Mouse (Mus musculus) c-Kit-positive CD71-positive TER-119-negative erythroid progenitor cells, embryonic 14.5 days (primary cell): ENCODE results near the gene Traf5.

Experiments
- DNase-seq: peaks from one replicate; pipeline ENCODE4 v3.0.0-alpha.2; 2013; ENCODE audit warnings: low read depth

The Traf5 gene

GRCm38 (mm10) chr1:192091806-192092772, at the start of gene Traf5:
Traf5 (minus strand) TSS chr1:192092559.
- DNase-seq: peak; percentile 86

- DNase-seq: no peak
Observed at GRCm38 (mm10) chr1:192140313-192140712, 48.0 kb upstream of the Traf5 start.

- peak; percentile 53 for DNase-seq
Observed at GRCm38 (mm10) chr1:192137926-192138910, 45.9 kb upstream of the Traf5 start, which contains the start of gene Rcor3. Rcor3 (minus strand) TSS chr1:192138062.

GRCm38 (mm10) chr1:192137291-192137925, 45.0 kb upstream of the Traf5 start:
- no peak for DNase-seq

- peak; percentile 70 for DNase-seq
Observed at GRCm38 (mm10) chr1:192136561-192137290, 44.4 kb upstream of the Traf5 start.

DNA sequence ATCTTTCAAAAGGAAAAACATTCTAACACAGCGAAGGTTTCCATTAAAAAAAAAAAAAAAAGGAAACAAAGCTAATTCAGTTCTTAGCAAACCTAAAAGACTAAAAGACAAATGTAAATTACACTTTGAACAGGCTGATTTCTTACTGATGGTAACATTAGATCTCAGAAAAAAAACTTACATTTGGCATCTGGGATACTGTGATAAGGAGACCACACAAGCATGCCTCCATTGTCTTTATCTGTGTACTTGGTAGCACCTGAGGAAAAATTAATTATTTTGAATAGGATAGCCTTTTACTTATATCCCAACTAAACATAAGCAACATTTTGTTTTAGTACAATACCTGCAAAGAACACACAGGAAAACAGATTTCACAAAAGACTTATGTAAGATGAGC, 37.8 kb upstream of the Traf5 start:
- no peak for DNase-seq

GRCm38 (mm10) chr1:192128343-192128742, 36.0 kb upstream of the Traf5 start:
- DNase-seq: no peak

GRCm38 (mm10) chr1:192125761-192126160, 33.4 kb upstream of the Traf5 start:
- DNase-seq: no peak

GRCm38 (mm10) chr1:192116262-192116661, 23.9 kb upstream of the Traf5 start:
- no peak for DNase-seq

- DNase-seq: no peak
Observed at GRCm38 (mm10) chr1:192115378-192115777, 23.0 kb upstream of the Traf5 start.

DNA sequence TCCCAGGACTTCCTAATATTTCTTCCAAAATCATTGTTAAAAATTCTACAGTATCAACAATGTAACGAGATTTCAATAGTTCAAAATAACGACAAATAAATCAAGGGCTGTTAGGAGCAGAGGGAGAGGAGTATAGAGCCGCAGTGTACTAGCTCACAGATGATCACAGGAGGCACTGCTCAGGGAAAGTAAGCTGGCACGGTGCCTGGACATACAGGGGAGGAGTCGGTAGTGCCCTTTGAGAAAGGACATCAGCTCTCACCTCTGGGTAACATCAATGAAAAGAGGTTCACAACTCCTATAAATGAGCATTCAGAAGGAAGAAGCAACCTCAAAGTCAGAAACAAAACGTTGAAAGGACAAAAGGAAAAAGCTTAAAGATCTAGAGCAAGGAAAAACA, 16.8 kb upstream of the Traf5 start:
- DNase-seq: no peak

DNA sequence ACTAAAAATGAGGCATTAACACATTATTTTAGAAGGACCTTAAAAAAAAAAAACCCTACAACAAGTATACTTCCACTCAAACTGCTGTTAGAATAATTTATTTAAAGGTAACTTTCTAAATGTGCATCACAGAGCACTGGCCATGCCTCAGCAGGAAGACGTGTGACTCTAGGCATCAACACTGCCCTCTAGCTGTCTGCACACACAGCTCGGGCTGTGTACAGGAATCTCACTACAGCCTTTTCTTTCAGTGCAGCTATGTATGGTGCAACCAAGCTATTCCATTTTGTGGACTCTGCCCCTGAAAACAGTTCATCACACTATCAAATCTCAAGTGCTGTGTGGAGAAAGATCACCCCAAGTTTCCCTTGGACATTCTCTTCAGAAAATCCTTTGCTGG, 15.0 kb upstream of the Traf5 start:
- DNase-seq: no peak

- no peak for DNase-seq
Observed at GRCm38 (mm10) chr1:192105902-192106389, 13.6 kb upstream of the Traf5 start.

DNA sequence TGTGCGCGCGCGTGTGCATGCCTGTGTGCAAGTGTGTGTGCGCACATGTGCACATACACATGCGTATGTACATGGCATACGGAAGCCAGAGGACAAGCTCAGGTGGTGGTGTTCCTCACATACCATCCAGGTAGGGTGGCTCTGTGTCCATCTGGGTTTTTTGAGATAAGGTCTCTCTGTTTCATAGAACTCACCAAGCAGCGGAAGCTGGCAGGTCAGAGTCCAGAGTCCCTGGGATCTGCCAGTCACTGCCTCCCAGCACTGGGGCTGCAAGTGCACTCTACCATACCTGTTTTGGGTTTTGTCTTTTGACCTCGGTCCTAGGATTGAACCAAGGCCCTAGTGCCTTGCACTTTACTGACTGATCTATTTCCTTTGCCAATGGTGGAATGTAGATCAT, 11.7 kb upstream of the Traf5 start:
- DNase-seq: no peak

GRCm38 (mm10) chr1:192103176-192103575, 10.8 kb upstream of the Traf5 start:
- no peak for DNase-seq

- DNase-seq: no peak
Observed at GRCm38 (mm10) chr1:192101359-192101758, 9.0 kb upstream of the Traf5 start.

DNA sequence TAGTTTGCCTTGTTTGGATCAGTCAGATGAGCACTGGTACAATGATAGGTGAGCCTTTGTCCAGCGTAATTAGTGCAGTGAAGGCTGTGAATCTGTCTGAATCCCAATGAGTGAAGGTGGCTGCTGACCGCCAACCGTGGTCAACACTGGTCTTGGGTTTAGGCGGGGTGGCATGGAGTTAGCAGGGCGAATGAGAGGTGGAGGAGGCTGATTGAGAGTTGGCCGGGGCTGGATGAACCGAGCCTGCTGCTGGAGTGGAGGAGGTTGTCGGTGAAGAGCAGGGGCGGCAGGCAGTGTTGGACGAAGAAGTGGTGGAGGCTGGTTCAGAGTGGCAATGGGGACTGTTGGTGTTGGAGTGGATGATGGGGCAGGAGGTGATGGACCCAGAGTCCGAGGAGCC, 8.4 kb upstream of the Traf5 start:
- no peak for DNase-seq

GRCm38 (mm10) chr1:192095626-192096025, 3.3 kb upstream of the Traf5 start:
- DNase-seq: no peak

DNA sequence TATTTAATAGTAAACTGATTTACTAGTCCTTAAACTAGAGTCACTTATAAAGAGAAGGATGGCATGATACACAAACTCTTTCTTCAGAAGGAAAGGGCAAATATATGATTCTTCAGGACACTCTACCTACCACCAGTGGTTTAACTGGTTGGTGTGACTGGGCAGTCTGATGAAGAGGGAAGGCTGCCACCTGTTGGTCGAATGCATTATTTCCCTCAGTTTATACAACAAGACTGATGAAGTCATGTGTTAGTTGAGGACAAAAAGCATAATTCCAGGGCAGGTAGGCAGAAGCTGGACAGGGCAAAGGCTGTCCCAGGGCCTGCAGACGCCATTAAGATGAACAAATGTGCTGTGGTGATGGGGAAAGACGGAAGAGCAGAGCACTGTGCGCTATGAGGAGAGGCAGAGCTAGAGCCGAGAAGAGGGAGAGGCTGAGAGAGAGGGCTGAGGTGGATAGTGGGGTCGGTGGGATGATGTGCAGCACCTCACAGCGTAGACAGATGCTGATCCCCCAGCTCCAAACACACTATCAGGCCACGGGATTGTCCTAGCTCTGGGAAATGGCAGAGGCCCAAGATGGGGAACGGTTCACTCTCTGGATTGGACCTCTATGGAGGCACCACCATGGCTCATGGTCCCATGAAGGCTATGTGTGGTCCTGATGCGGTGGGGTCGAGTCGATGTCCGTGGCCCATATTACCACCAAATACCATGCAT, 2.3 kb upstream of the Traf5 start:
- peak; percentile 66 for DNase-seq

- DNase-seq: peak; percentile 78
Observed at GRCm38 (mm10) chr1:192092879-192093660, 711 bp upstream of the Traf5 start.
